In the genomic region with DNA sequence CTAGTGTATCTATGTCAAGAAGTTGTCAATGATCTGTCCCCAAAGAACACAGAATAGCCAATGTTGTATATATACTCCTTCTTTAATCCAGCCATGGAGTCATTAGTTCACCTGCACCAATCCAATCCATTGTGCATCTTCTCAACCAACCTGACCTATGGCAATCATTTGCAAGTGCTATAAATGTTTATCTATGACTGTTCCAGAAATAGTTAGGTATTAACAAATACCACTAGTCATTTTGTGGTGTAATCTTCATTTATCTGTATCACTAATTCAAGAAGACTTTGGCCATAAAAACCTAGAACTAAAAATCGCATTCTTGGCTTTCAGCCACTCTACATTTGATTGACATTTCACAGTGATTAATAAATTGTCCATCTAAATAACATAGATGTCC, we compare ENCODE assay signal across 17 mouse cellular contexts.
DNase-seq lines count a peak whose midpoint lies in the region; ATAC-seq and TF ChIP-seq lines count a peak whose summit lies in the region.
"Had no signal": no experiment of that assay in that cellular context is flagged by ENCODE, and none has a peak within 500 bp of the region (broad histone marks: within the 10 kb centered on the region; RNA-seq: fewer than 3 reads in every experiment).

No protein-coding gene starts in this region.

- no peak for DNase-seq in hindbrain, embryonic 11.5 days (ENCODE audit: low spot score)
- DNase-seq in kidney, adult 9 months = peak; percentile 72
- DNase-seq in NIH3T3 (ENCODE audit: low read depth) = peak; percentile 36
- peak; percentile 11 for DNase-seq in brain, embryonic 14.5 days (ENCODE audit: low read depth)
- no peak for DNase-seq in heart, postnatal 4 days
- DNase-seq in gastrocnemius, adult 2 months = no peak
- DNase-seq: adrenal gland, postnatal 10 days; cerebellum, adult 11-12 months; cerebellum, adult 9-10 months; cerebellum, postnatal 25 days; gastrocnemius, postnatal 36 days; heart, postnatal 36 days had no signal

- H3K4me3 ChIP-seq in hindbrain, embryonic 13.5 days = no peak overlapping the region
- no peak overlapping the region for H3K4me3 ChIP-seq in hindbrain, embryonic 11.5 days (ENCODE audit: low read depth, low read length)
- H3K4me3 ChIP-seq in kidney, embryonic 14.5 days (ENCODE audit: low read length) = no peak overlapping the region
- no peak overlapping the region for H3K4me3 ChIP-seq in gastrocnemius, adult 2 months
- H3K4me3 ChIP-seq: embryonic facial prominence, embryonic 12.5 days; heart, embryonic 13.5 days; intestine, embryonic 15.5 days had no signal

- H3K27ac ChIP-seq in hindbrain, embryonic 13.5 days = peak overlapping the region; percentile 77; the same call in 1 of the 2 replicates
- H3K27ac ChIP-seq in hindbrain, embryonic 11.5 days (ENCODE audit: low read depth, low read length) = no peak overlapping the region
- no peak overlapping the region for H3K27ac ChIP-seq in kidney, embryonic 14.5 days (ENCODE audit: low read depth, low read length)
- H3K27ac ChIP-seq in gastrocnemius, adult 2 months = no peak overlapping the region
- H3K27ac ChIP-seq: heart, embryonic 13.5 days; intestine, embryonic 15.5 days had no signal

- H3K9ac ChIP-seq in hindbrain, embryonic 13.5 days = no peak overlapping the region
- H3K9ac ChIP-seq in hindbrain, embryonic 11.5 days (ENCODE audit: low read depth, low read length) = no peak overlapping the region
- no peak overlapping the region for H3K9ac ChIP-seq in kidney, embryonic 14.5 days (ENCODE audit: low read depth, low read length)
- H3K9ac ChIP-seq: embryonic facial prominence, embryonic 12.5 days; heart, embryonic 13.5 days; intestine, embryonic 15.5 days had no signal

- ATAC-seq in hindbrain, embryonic 13.5 days (ENCODE audit: low FRiP score) = no peak
- ATAC-seq in hindbrain, embryonic 11.5 days (ENCODE audit: low FRiP score) = no peak
- no peak for ATAC-seq in kidney, embryonic 14.5 days (ENCODE audit: low FRiP score, low TSS enrichment)
- ATAC-seq: intestine, embryonic 15.5 days had no signal

- H3K9me3 ChIP-seq in hindbrain, embryonic 13.5 days = no peaks in the 10 kb centered on the region
- no peaks in the 10 kb centered on the region for H3K9me3 ChIP-seq in hindbrain, embryonic 11.5 days (ENCODE audit: control insufficient read depth, low read length)
- H3K9me3 ChIP-seq in kidney, embryonic 14.5 days (ENCODE audit: control insufficient read depth, low read length) = no peaks in the 10 kb centered on the region
- H3K9me3 ChIP-seq: embryonic facial prominence, embryonic 12.5 days; heart, embryonic 13.5 days; intestine, embryonic 15.5 days had no signal

- H3K4me1 ChIP-seq in hindbrain, embryonic 13.5 days (replicated peaks) = peaks cover 79% of the 10 kb centered on the region
- no peaks in the 10 kb centered on the region; the same call in 1 of the 2 replicates for H3K4me1 ChIP-seq in hindbrain, embryonic 11.5 days (replicated peaks; ENCODE audit: control insufficient read depth, insufficient read depth, low read length)
- no peaks in the 10 kb centered on the region for H3K4me1 ChIP-seq in kidney, embryonic 14.5 days (ENCODE audit: control insufficient read depth, insufficient read depth, low read length)

- no peaks in the 10 kb centered on the region for H3K27me3 ChIP-seq in hindbrain, embryonic 13.5 days
- no peaks in the 10 kb centered on the region for H3K27me3 ChIP-seq in hindbrain, embryonic 11.5 days (ENCODE audit: control insufficient read depth, insufficient read depth, low read length)
- no peaks in the 10 kb centered on the region for H3K27me3 ChIP-seq in kidney, embryonic 14.5 days (ENCODE audit: control insufficient read depth, insufficient read depth, low read length)
- H3K27me3 ChIP-seq: embryonic facial prominence, embryonic 12.5 days; heart, embryonic 13.5 days; intestine, embryonic 15.5 days had no signal

- 88% methylated on average over 1 of the region's 1 CpGs for WGBS in hindbrain, embryonic 13.5 days
- WGBS in hindbrain, embryonic 11.5 days = 92% methylated on average over 1 of the region's 1 CpGs
- WGBS in kidney, embryonic 14.5 days = 90% methylated on average over 1 of the region's 1 CpGs

- H3K4me2 ChIP-seq in hindbrain, embryonic 13.5 days = no peak overlapping the region
- H3K4me2 ChIP-seq in hindbrain, embryonic 11.5 days (replicated peaks; ENCODE audit: low read depth, low read length) = no peak overlapping the region
- no peak overlapping the region for H3K4me2 ChIP-seq in kidney, embryonic 14.5 days (replicated peaks; ENCODE audit: low read depth, low read length)
- H3K4me2 ChIP-seq: embryonic facial prominence, embryonic 12.5 days; heart, embryonic 13.5 days; intestine, embryonic 15.5 days had no signal

- TF ChIP-seq CTCF in brain, embryonic 14.5 days (IDR thresholded peaks at IDR 0.05; ENCODE audit: borderline replicate concordance, extremely low read depth, insufficient read depth, insufficient read length) = no peak
- TF ChIP-seq CTCF in gastrocnemius, adult 2 months (IDR thresholded peaks at IDR 0.05) = no peak

- TF ChIP-seq POLR2A in brain, embryonic 14.5 days (IDR thresholded peaks at IDR 0.05; ENCODE audit: borderline replicate concordance, extremely low read depth, insufficient read depth, insufficient read length, poor library complexity, severe bottlenecking) = no peak

- H3K36me3 ChIP-seq in hindbrain, embryonic 13.5 days = peaks cover 53% of the 10 kb centered on the region
- peaks cover 12% of the 10 kb centered on the region for H3K36me3 ChIP-seq in hindbrain, embryonic 11.5 days (ENCODE audit: control insufficient read depth, insufficient read depth, low read length)
- H3K36me3 ChIP-seq in kidney, embryonic 14.5 days (ENCODE audit: control insufficient read depth, insufficient read depth, low read length) = peaks cover 26% of the 10 kb centered on the region

- intact Hi-C loops in gastrocnemius, adult 2 months (cut with DNase I) = no loop called here

Comparison
In these comparisons a context has a peak if more than half of its experiments do, and no peak if none do; other contexts are left out.
1. DNase-seq: peak in kidney, adult 9 months (single experiment), NIH3T3 (single experiment) and brain, embryonic 14.5 days (single experiment); none in hindbrain, embryonic 11.5 days (single experiment), heart, postnatal 4 days (single experiment) and gastrocnemius, adult 2 months (single experiment).